Mouse (Mus musculus): ENCODE results near the gene Prox1.

DNA sequence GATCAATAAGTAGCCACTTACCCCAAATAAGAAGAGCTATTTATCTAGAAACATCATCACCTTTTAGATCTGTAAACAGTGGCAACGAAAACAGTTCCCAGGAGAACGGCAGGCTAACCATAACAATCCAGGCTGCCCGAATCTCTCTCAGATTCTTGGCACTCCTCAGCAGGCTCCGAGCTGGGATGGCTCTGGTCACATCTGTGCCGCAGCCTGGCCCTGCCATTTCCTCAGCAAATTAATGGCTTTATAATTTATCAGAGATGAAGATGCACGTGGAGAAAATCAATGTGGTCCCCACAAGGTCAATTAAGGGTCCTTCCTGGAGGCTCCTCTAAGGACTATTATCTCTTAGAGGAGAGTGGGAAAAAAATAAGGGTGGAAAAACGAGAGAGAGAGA, 16.2 kb downstream of the Prox1 start:
- no peak for TF ChIP-seq CTCF (IDR thresholded peaks at IDR 0.05; ENCODE audit: low read depth, low read length)
- TF ChIP-seq POLR2A (IDR thresholded peaks at IDR 0.05; ENCODE audit: extremely low read depth, insufficient read depth, low read length), result no peak

All from liver, adult 2 months (tissue).